Mouse (Mus musculus) midbrain, embryonic 10.5 days (tissue): ENCODE results near the gene Atp6v0b. TPM values are rescaled to one million over a fixed set of nuclear protein-coding genes. Genes with fewer than 3 reads are reported as not detected.

Experiments
- DNase-seq: peaks from one replicate; pipeline ENCODE4 v3.0.0-alpha.2; 2017; ENCODE audit warnings: low spot score
- H3K27ac ChIP-seq: fragments of 300-500 bp; sonication (generic); replicated peaks from 2 replicates; pipeline ENCODE4 v1.5.1; 2016; ENCODE audit warnings: mild to moderate bottlenecking
- H3K27me3 ChIP-seq: fragments of 300-500 bp; sonication (generic); 2 replicates; pipeline ENCODE4 v1.6.1; 2016; ENCODE audit warnings: low read depth, mild to moderate bottlenecking; ENCODE audit not compliant: poor library complexity, severe bottlenecking
- H3K36me3 ChIP-seq: fragments of 300-500 bp; sonication (generic); 2 replicates; pipeline ENCODE4 v1.6.1; 2016; ENCODE audit warnings: mild to moderate bottlenecking, moderate library complexity
- H3K4me1 ChIP-seq: fragments of 300-500 bp; sonication (generic); 2 replicates; pipeline ENCODE4 v1.6.1; 2016
- H3K4me3 ChIP-seq: fragments of 300-500 bp; sonication (generic); 2 replicates; pipeline ENCODE4 v1.5.1; 2016; ENCODE audit warnings: mild to moderate bottlenecking, moderate library complexity
- H3K9me3 ChIP-seq: fragments of 300-500 bp; sonication (generic); replicated peaks from 2 replicates; pipeline ENCODE4 v1.6.1; 2016; ENCODE audit warnings: mild to moderate bottlenecking
- WGBS: fragments of 180-500 bp; shearing (Covaris S2); methylation state at CpG from one replicate; pipeline ENCODE4 v1.1.7; 2016; 5-methylcytosine and 5-hydroxymethylcytosine counted together
- polyA plus RNA-seq: library from polyadenylated mRNA; unstranded; fragments of >200 nt; fragmentation: Nextera tagmentation; extraction: Ambion mirVana; gene quantifications from 2 replicates; pipeline ENCODE4 v1.2.1, GENCODE M21; 2016

Gene Atp6v0b
- polyA plus RNA-seq, result 193 and 213 TPM in 2 replicates

DNA sequence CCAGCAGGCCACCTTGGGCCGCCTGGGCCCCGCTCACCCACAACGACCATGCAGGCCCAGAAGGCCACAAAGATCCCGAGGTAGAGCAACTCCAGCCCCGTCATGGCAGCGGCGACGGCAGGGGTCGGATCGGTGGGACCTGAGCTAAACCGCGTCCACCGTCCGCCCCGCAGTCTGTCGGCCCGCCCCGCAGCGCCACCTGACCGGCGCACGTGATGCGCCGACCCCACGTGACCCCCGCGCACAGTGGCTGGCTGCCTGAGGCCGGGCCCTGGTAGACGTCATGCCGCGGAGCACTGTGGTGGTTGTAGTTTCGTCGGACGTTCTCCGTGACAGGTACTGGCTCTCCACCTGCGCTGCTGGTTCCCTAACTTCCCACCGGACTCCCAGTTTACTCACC lies at the start of gene Atp6v0b:
Gene Atp6v0b (minus strand): TSS at position 201 of the 400 bp plus-strand sequence.
- DNase-seq, result peak; percentile 92
- Histone ChIP-seq H3K9me3 (no peaks in the 10 kb centered on the region), H3K4me1 (peaks cover 60% of the 10 kb centered on the region), H3K27ac (peak within 1 kb of the TSS; percentile 86), H3K4me3 (peak within 1 kb of the TSS; percentile 95), H3K36me3 (peaks cover 40% of the 10 kb centered on the region), H3K27me3 (0 out of 2 replicates have a peak, but pooled peaks cover 8% of the 10 kb centered on the region)
- WGBS, result under 1% methylated on average over 37 of the region's 37 CpGs

DNA sequence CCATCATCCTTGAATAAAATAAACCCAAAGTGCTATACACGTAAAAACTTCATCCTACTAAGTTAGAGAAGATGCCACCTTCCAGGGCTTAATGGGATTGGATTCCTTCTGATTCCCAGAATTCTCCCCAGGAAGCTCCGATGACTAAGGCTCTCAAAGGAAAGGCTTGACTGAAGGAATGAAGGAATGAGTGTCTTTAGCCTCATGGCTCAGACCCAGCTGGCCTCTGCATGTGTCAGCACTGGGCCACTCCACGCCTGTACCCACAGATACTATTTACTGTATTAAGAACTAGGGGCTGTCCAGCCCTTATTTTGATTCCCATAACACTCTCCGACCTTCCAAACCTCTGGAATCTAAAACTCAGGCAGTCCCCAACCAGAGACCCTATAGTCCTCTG lies 46.9 kb upstream of the Atp6v0b start:
- Histone ChIP-seq H3K27me3 (peaks cover 24% of the 10 kb centered on the region), H3K4me3 (no peak overlapping the region), H3K4me1 (peaks cover 8% of the 10 kb centered on the region), H3K27ac (no peak overlapping the region), H3K36me3 (peaks cover 17% of the 10 kb centered on the region), H3K9me3 (no peaks in the 10 kb centered on the region)
- no peak for DNase-seq
- 83% methylated on average over 4 of the region's 4 CpGs for WGBS

DNA sequence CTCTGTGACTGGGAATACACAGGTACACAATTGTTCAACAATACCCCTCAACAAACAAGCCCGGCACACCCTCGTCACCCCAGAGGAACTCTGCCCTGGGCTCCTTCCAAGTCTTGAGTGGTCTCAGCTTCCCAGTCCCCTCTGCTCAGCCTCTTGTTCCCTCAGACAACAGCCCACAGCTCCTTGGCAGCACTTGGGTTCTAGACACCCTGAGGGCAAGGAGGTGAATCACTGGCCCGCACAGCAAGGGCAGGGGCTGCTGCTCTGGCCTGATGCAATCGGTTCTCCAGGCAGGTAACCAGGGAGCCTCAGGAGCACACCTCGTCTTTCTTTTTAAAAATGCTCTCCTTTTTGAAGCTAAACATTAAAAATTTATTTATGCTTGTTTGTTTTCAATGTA lies 46.1 kb upstream of the Atp6v0b start:
- H3K36me3 ChIP-seq, result peaks cover 15% of the 10 kb centered on the region
- no peaks in the 10 kb centered on the region for H3K9me3 ChIP-seq
- no peak for DNase-seq
- peaks cover 33% of the 10 kb centered on the region for H3K27me3 ChIP-seq
- H3K4me1 ChIP-seq, result peaks cover 17% of the 10 kb centered on the region
- no peak overlapping the region for H3K27ac ChIP-seq
- WGBS, result 92% methylated on average over 5 of the region's 5 CpGs
- H3K4me3 ChIP-seq, result no peak overlapping the region

- peak within 1 kb of the TSS; percentile 46; the same call in 1 of the 2 replicates for H3K27ac ChIP-seq
- peaks cover 71% of the 10 kb centered on the region for H3K27me3 ChIP-seq
- 1% methylated on average over 33 of the region's 33 CpGs for WGBS
- H3K4me1 ChIP-seq, result peaks cover 34% of the 10 kb centered on the region
- DNase-seq, result peak; percentile 62
- H3K4me3 ChIP-seq, result peak within 1 kb of the TSS; percentile 54
- peaks cover 5% of the 10 kb centered on the region for H3K36me3 ChIP-seq
- no peaks in the 10 kb centered on the region for H3K9me3 ChIP-seq
These were observed 42.3 kb upstream of the Atp6v0b start, which contains the start of gene Artn for GRCm38 (mm10) chr4:117929391-117929881. Artn (minus strand) TSS chr4:117929763.

- H3K36me3 ChIP-seq, result peaks cover 5% of the 10 kb centered on the region
- peak overlapping the region; percentile 46; the same call in 1 of the 2 replicates for H3K27ac ChIP-seq
- H3K9me3 ChIP-seq, result no peaks in the 10 kb centered on the region
- peaks cover 34% of the 10 kb centered on the region for H3K4me1 ChIP-seq
- DNase-seq, result peak; percentile 56
- peaks cover 78% of the 10 kb centered on the region for H3K27me3 ChIP-seq
- 2% methylated on average over 13 of the region's 13 CpGs for WGBS
- peak overlapping the region; percentile 54 for H3K4me3 ChIP-seq
These were observed 41.6 kb upstream of the Atp6v0b start for GRCm38 (mm10) chr4:117928699-117929241.

GRCm38 (mm10) chr4:117928234-117928633 lies 41.1 kb upstream of the Atp6v0b start:
- Histone ChIP-seq H3K9me3 (no peaks in the 10 kb centered on the region), H3K27me3 (peaks cover 81% of the 10 kb centered on the region), H3K4me1 (peaks cover 34% of the 10 kb centered on the region), H3K4me3 (no peak overlapping the region), H3K36me3 (peaks cover 5% of the 10 kb centered on the region), H3K27ac (no peak overlapping the region)
- DNase-seq, result peak; percentile 79
- WGBS, result 7% methylated on average over 6 of the region's 6 CpGs

- 3% methylated on average over 71 of the region's 71 CpGs for WGBS
- Histone ChIP-seq H3K4me3 (peak overlapping the region; percentile 63), H3K9me3 (no peaks in the 10 kb centered on the region), H3K4me1 (peaks cover 34% of the 10 kb centered on the region), H3K27me3 (peaks cover 93% of the 10 kb centered on the region), H3K27ac (peak overlapping the region; percentile 69), H3K36me3 (no peaks in the 10 kb centered on the region)
- DNase-seq, result peak; percentile 55
These were observed 39.7 kb upstream of the Atp6v0b start for GRCm38 (mm10) chr4:117926545-117927482.

- no peak for DNase-seq
- H3K36me3 ChIP-seq, result no peaks in the 10 kb centered on the region
- 68% methylated on average over 5 of the region's 6 CpGs for WGBS
- H3K27ac ChIP-seq, result no peak overlapping the region
- H3K4me1 ChIP-seq, result peaks cover 34% of the 10 kb centered on the region
- no peaks in the 10 kb centered on the region for H3K9me3 ChIP-seq
- H3K27me3 ChIP-seq, result peaks cover 83% of the 10 kb centered on the region
- no peak overlapping the region for H3K4me3 ChIP-seq
These were observed 37.8 kb upstream of the Atp6v0b start for GRCm38 (mm10) chr4:117924916-117925315.

DNA sequence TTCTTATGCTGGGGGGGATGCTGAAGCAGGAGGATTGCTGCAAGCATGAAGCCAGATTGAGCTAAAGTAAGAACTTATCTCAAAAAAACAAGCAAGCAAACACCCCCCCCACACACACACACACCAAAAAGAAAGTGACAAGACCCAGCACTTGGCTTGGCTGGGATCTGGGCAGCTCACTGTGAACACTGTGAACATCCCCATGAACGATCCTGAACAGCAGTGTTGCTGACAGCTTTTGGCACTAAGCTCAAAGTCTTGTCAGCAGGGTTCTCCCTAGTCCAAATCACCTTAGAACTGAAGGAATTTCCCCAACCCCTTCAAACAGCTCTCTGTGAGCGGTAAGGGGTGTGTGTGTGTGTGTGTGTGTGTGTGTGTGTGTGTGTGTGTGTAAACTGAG lies 36.3 kb upstream of the Atp6v0b start:
- 65% methylated on average over 2 of the region's 2 CpGs for WGBS
- Histone ChIP-seq H3K4me3 (no peak overlapping the region), H3K27ac (no peak overlapping the region), H3K4me1 (peaks cover 20% of the 10 kb centered on the region), H3K36me3 (no peaks in the 10 kb centered on the region), H3K9me3 (no peaks in the 10 kb centered on the region), H3K27me3 (peaks cover 68% of the 10 kb centered on the region)
- no peak for DNase-seq

DNA sequence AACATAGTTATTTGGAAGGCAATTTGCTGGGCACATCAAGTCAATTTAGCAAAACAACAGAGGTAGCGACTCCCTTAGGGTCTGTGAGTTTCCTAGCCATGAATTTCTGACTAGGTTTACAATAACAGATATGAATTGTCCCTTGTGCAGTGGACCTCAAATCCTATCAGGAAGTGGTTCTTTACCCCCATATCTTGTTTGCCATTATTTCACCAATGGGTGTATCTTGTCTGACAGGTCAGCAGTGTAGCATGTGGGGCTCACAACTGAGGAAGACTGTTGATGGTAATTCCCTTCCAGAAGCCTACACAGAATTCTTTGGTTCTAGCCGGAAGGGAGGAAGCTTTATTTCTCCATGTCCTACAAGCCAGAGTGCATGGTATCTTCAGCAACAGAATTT lies 34.2 kb upstream of the Atp6v0b start:
- Histone ChIP-seq H3K4me1 (peaks cover 1% of the 10 kb centered on the region), H3K27ac (no peak overlapping the region), H3K36me3 (no peaks in the 10 kb centered on the region), H3K27me3 (peaks cover 47% of the 10 kb centered on the region), H3K4me3 (no peak overlapping the region), H3K9me3 (no peaks in the 10 kb centered on the region)
- DNase-seq, result no peak
- 89% methylated on average over 2 of the region's 2 CpGs for WGBS

DNA sequence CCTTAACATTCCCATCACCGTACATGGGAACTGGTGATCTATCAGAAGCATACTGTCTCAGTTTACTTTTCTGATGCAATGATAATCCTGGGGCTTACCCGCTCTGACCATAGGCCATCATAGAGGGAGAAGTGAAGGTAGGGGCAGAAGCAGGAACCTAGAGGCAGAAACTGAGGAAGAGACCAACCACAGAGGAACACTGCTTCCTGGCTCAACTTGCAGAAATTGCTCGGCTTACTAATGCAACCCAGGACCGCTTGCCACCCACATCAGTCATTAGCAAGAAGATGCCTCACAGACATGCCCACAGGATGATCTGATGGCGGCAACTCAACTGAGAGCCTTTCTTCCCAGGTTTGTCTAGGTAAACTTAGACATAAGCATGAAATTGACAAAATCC lies 31.6 kb upstream of the Atp6v0b start:
- no peak for DNase-seq
- Histone ChIP-seq H3K36me3 (no peaks in the 10 kb centered on the region), H3K9me3 (no peaks in the 10 kb centered on the region), H3K4me1 (peaks cover 18% of the 10 kb centered on the region), H3K27me3 (peaks cover 21% of the 10 kb centered on the region), H3K27ac (no peak overlapping the region), H3K4me3 (no peak overlapping the region)
- 92% methylated on average over 5 of the region's 5 CpGs for WGBS

- no peaks in the 10 kb centered on the region for H3K36me3 ChIP-seq
- WGBS, result 81% methylated on average over 3 of the region's 3 CpGs
- DNase-seq, result no peak
- H3K27me3 ChIP-seq, result peaks cover 18% of the 10 kb centered on the region; the same call in 1 of the 2 replicates
- no peaks in the 10 kb centered on the region for H3K9me3 ChIP-seq
- no peak overlapping the region for H3K27ac ChIP-seq
- no peak overlapping the region for H3K4me3 ChIP-seq
- H3K4me1 ChIP-seq, result peaks cover 23% of the 10 kb centered on the region
These were observed 31.1 kb upstream of the Atp6v0b start for GRCm38 (mm10) chr4:117918261-117918660.
